Mouse (Mus musculus) retina, adult 2 months (tissue): ENCODE results near the gene Cltc.

Source experiments
- DNase-seq: peaks from one replicate; pipeline ENCODE4 v3.0.0-alpha.2; 2012; ENCODE audit warnings: low read depth, low spot score

The Cltc gene

GRCm38 (mm10) chr11:86647706-86648447 is 109.5 kb downstream of the Cltc start:
- no peak for DNase-seq

GRCm38 (mm10) chr11:86646885-86647459 is 110.4 kb downstream of the Cltc start:
- no peak for DNase-seq

DNA sequence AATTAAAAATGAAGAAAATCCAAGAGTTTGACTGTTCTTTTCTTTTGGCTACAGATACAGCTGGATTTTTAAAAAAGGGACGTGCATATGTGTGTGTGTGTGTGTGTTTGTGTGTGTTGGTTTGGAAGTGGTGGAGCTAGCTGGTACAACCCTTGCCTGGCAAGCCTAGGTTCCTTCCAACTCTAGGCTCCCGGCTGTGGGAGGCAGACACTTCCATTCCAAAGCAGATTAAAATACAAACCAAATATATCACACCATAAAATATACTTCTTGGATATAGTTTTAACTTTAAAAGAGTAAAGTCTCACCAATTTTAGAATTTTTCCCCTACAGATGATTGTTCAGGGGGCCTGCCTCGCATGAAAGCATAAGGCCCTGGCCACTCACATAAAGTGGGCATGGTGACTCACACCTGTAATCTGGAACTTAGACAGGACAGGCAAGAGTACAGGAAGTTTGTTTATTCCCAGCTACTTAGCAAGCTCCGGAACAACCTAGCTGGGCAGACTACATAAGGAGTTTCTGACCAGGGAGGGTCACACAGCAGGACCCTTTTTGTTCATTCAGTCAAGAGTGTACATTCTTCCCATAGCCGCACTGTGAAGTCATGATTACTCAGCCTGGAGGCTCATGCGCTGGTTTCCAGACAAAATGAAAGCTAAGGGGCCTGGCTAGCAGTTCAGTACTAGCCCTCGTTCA is 111.1 kb downstream of the Cltc start:
- DNase-seq: no peak

GRCm38 (mm10) chr11:86644553-86644952 is 112.8 kb downstream of the Cltc start:
- no peak for DNase-seq
